14 mouse cellular contexts compared by ENCODE assay signal in the genomic region with DNA sequence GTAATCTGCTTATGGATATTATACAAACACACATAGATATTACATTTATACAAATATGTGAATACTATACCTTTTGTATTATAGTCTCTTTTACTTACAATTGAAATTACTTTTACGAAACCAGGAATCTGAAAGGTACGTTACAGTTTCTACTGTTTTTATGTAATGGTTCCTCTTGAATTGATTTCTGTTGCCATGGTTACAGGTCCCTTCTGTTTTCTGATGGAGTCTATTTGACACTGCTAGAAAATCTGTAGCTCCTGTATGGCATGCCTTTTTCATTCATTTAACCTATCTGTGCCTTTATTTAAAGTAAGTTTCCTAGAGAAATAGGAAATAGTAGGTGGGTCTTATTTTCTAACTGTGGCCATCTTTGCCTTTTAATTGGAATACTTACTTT.
"Had no signal": no experiment of that assay in that cellular context is flagged by ENCODE, and none has a peak within 500 bp of the region (broad histone marks: within the 10 kb centered on the region; RNA-seq: fewer than 3 reads in every experiment).

No protein-coding gene starts in this region.

- H3K9me3 ChIP-seq: kidney, embryonic 15.5 days; liver, embryonic 13.5 days had no signal

- H3K9ac ChIP-seq: kidney, embryonic 15.5 days; liver, embryonic 13.5 days; midbrain, embryonic 12.5 days had no signal

- DNase-seq: kidney, adult 11 months; kidney, adult 8-10 months; kidney, postnatal 10 days; kidney, postnatal 36 days; layer of hippocampus, adult 9-11 months; liver, embryonic 13.5 days; lung, adult 2 months; lung, postnatal 14 days; lung, postnatal 4 days; thymus, adult 18-20 months; thymus, postnatal 36 days had no signal

- H3K4me1 ChIP-seq: kidney, embryonic 15.5 days; liver, embryonic 13.5 days had no signal

- H3K36me3 ChIP-seq: kidney, embryonic 15.5 days; liver, embryonic 13.5 days; midbrain, embryonic 12.5 days had no signal

- H3K27me3 ChIP-seq: kidney, embryonic 15.5 days; liver, embryonic 13.5 days; midbrain, embryonic 12.5 days had no signal

- H3K4me3 ChIP-seq: kidney, embryonic 15.5 days; left cerebral cortex, adult 2 months; liver, embryonic 13.5 days; midbrain, embryonic 12.5 days had no signal

- H3K4me2 ChIP-seq: kidney, embryonic 15.5 days; liver, embryonic 13.5 days; midbrain, embryonic 12.5 days had no signal

- H3K27ac ChIP-seq: kidney, embryonic 15.5 days; left cerebral cortex, adult 2 months; liver, embryonic 13.5 days; midbrain, embryonic 12.5 days had no signal
